Mouse (Mus musculus) ES-Bruce4 (cell line): ENCODE data around the gene Cnst.

Source experiments
- CTCF ChIP-seq: IDR thresholded peaks from one replicate; pipeline ENCODE4 v1.8.1; 2011; ENCODE audit warnings: low read depth, low read length
- EP300 ChIP-seq: IDR thresholded peaks from 2 replicates; pipeline ENCODE4 v1.6.1; 2011; ENCODE audit warnings: low read depth, low read length; ENCODE audit not compliant: insufficient read depth
- POLR2A ChIP-seq: IDR thresholded peaks from one replicate; pipeline ENCODE4 v1.8.1; 2011; ENCODE audit warnings: low read length; ENCODE audit not compliant: insufficient read depth

GRCm38 (mm10) chr1:179642726-179643125 lies 96.6 kb downstream of the Cnst start:
- no peak for TF ChIP-seq CTCF
- no peak for TF ChIP-seq EP300
- TF ChIP-seq POLR2A: no peak
